Mouse (Mus musculus) telencephalon, adult 2 months (tissue): ENCODE results near the gene Lrig1.

Experiments used
- DNase-seq: peaks from one replicate; pipeline ENCODE4 v3.0.0-alpha.2; 2011; ENCODE audit warnings: low read depth, low spot score

The Lrig1 gene

GRCm38 (mm10) chr6:94676300-94676699, 23.7 kb downstream of the Lrig1 start:
- no peak for DNase-seq

- DNase-seq = no peak
These were observed 27.5 kb downstream of the Lrig1 start for GRCm38 (mm10) chr6:94672426-94672825.

GRCm38 (mm10) chr6:94669370-94669769, 30.6 kb downstream of the Lrig1 start:
- no peak for DNase-seq

- DNase-seq = no peak
These were observed 31.6 kb downstream of the Lrig1 start for GRCm38 (mm10) chr6:94668204-94668863.

GRCm38 (mm10) chr6:94667131-94667530, 32.8 kb downstream of the Lrig1 start:
- no peak for DNase-seq

- no peak for DNase-seq
These were observed 33.4 kb downstream of the Lrig1 start for GRCm38 (mm10) chr6:94666432-94667119.

- no peak for DNase-seq
These were observed 34.3 kb downstream of the Lrig1 start for GRCm38 (mm10) chr6:94665677-94666076.

GRCm38 (mm10) chr6:94665248-94665647, 34.7 kb downstream of the Lrig1 start:
- DNase-seq = no peak

- DNase-seq = no peak
These were observed 36.0 kb downstream of the Lrig1 start for GRCm38 (mm10) chr6:94664000-94664399.

- DNase-seq = no peak
These were observed 38.0 kb downstream of the Lrig1 start for GRCm38 (mm10) chr6:94661923-94662322.

- DNase-seq = no peak
These were observed 38.6 kb downstream of the Lrig1 start for GRCm38 (mm10) chr6:94661321-94661720.

- DNase-seq = no peak
These were observed 40.0 kb downstream of the Lrig1 start for GRCm38 (mm10) chr6:94659886-94660333.

GRCm38 (mm10) chr6:94658136-94658480, 41.9 kb downstream of the Lrig1 start:
- no peak for DNase-seq

- DNase-seq = no peak
These were observed 42.5 kb downstream of the Lrig1 start for GRCm38 (mm10) chr6:94657204-94658135.

GRCm38 (mm10) chr6:94655818-94656478, 44.0 kb downstream of the Lrig1 start:
- DNase-seq = no peak

- no peak for DNase-seq
These were observed 46.3 kb downstream of the Lrig1 start for GRCm38 (mm10) chr6:94653388-94654316.

- DNase-seq = no peak
These were observed 47.2 kb downstream of the Lrig1 start for GRCm38 (mm10) chr6:94652659-94653213.

GRCm38 (mm10) chr6:94651541-94651940, 48.4 kb downstream of the Lrig1 start:
- DNase-seq = no peak

- no peak for DNase-seq
These were observed 50.3 kb downstream of the Lrig1 start for GRCm38 (mm10) chr6:94649637-94650036.

GRCm38 (mm10) chr6:94648496-94648895, 51.5 kb downstream of the Lrig1 start:
- DNase-seq = no peak
